8 mouse cellular contexts compared by ENCODE assay signal in genomic region chr1:51747494-51747893, GRCm38 (mm10).
DNase-seq lines count a peak whose midpoint lies in the region; ATAC-seq lines count a peak whose summit lies in the region.

No protein-coding gene starts in this region.

- intact Hi-C loops in heart, postnatal 14 days (cut with DNase I): no loop called here

- no peaks in the 10 kb centered on the region for H3K9me3 ChIP-seq in hindbrain, embryonic 11.5 days (ENCODE audit: control insufficient read depth, low read length)
- no peaks in the 10 kb centered on the region for H3K9me3 ChIP-seq in hindbrain, embryonic 14.5 days (ENCODE audit: control insufficient read depth, low read length)
- H3K9me3 ChIP-seq in embryonic facial prominence, embryonic 13.5 days: no peaks in the 10 kb centered on the region

- 0 out of 2 replicates have a peak, but pooled peaks cover 5% of the 10 kb centered on the region for H3K36me3 ChIP-seq in hindbrain, embryonic 11.5 days (ENCODE audit: control insufficient read depth, insufficient read depth, low read length)
- H3K36me3 ChIP-seq in hindbrain, embryonic 14.5 days (replicated peaks; ENCODE audit: control insufficient read depth, insufficient read depth): peaks cover 6% of the 10 kb centered on the region; the same call in 1 of the 2 replicates
- H3K36me3 ChIP-seq in embryonic facial prominence, embryonic 13.5 days: peaks cover 41% of the 10 kb centered on the region

- no peak for ATAC-seq in hindbrain, embryonic 11.5 days (ENCODE audit: low FRiP score)
- no peak for ATAC-seq in hindbrain, embryonic 14.5 days (ENCODE audit: low FRiP score)
- no peak for ATAC-seq in embryonic facial prominence, embryonic 13.5 days (ENCODE audit: insufficient number of reproducible peaks, insufficient read depth, low FRiP score, low TSS enrichment, low read depth)
- peak; percentile 47 for ATAC-seq in megakaryocyte, adult 5-6 weeks (ENCODE audit: poor library complexity, severe bottlenecking)
- ATAC-seq in inflammation-experienced regulatory T-cells, adult 6 months: no peak

- H3K4me2 ChIP-seq in hindbrain, embryonic 11.5 days (replicated peaks; ENCODE audit: low read depth, low read length): no peak overlapping the region
- H3K4me2 ChIP-seq in hindbrain, embryonic 14.5 days (replicated peaks): no peak overlapping the region
- peak overlapping the region; percentile 14 for H3K4me2 ChIP-seq in embryonic facial prominence, embryonic 13.5 days

- no peak overlapping the region for H3K4me3 ChIP-seq in hindbrain, embryonic 11.5 days (ENCODE audit: low read depth, low read length)
- no peak overlapping the region for H3K4me3 ChIP-seq in hindbrain, embryonic 14.5 days (replicated peaks; ENCODE audit: low read length)
- H3K4me3 ChIP-seq in embryonic facial prominence, embryonic 13.5 days: no peak overlapping the region

- no peak overlapping the region for H3K27ac ChIP-seq in hindbrain, embryonic 11.5 days (ENCODE audit: low read depth, low read length)
- no peak overlapping the region for H3K27ac ChIP-seq in hindbrain, embryonic 14.5 days
- peak overlapping the region; percentile 48; the same call in 1 of the 2 replicates for H3K27ac ChIP-seq in embryonic facial prominence, embryonic 13.5 days

- no peak overlapping the region for H3K9ac ChIP-seq in hindbrain, embryonic 11.5 days (ENCODE audit: low read depth, low read length)
- no peak overlapping the region for H3K9ac ChIP-seq in hindbrain, embryonic 14.5 days
- no peak overlapping the region for H3K9ac ChIP-seq in embryonic facial prominence, embryonic 13.5 days

- no peaks in the 10 kb centered on the region for H3K4me1 ChIP-seq in hindbrain, embryonic 11.5 days (replicated peaks; ENCODE audit: control insufficient read depth, insufficient read depth, low read length)
- no peaks in the 10 kb centered on the region for H3K4me1 ChIP-seq in hindbrain, embryonic 14.5 days (replicated peaks; ENCODE audit: control insufficient read depth, insufficient read depth, low read length)
- H3K4me1 ChIP-seq in embryonic facial prominence, embryonic 13.5 days: peaks cover 17% of the 10 kb centered on the region

- H3K27me3 ChIP-seq in hindbrain, embryonic 11.5 days (ENCODE audit: control insufficient read depth, insufficient read depth, low read length): no peaks in the 10 kb centered on the region
- H3K27me3 ChIP-seq in hindbrain, embryonic 14.5 days (ENCODE audit: control insufficient read depth, insufficient read depth, low read length): no peaks in the 10 kb centered on the region
- no peaks in the 10 kb centered on the region for H3K27me3 ChIP-seq in embryonic facial prominence, embryonic 13.5 days

- 36% methylated on average over 12 of the region's 12 CpGs for WGBS in hindbrain, embryonic 11.5 days
- 25% methylated on average over 12 of the region's 12 CpGs for WGBS in hindbrain, embryonic 14.5 days
- 15% methylated on average over 12 of the region's 12 CpGs for WGBS in embryonic facial prominence, embryonic 13.5 days

- peak; percentile 30 for DNase-seq in hindbrain, embryonic 11.5 days (ENCODE audit: low spot score)
- no peak for DNase-seq in hindbrain, embryonic 14.5 days (ENCODE audit: low spot score)
- peak; percentile 15 for DNase-seq in MN1 (ENCODE audit: low spot score)
- peak; percentile 26 to 42 for DNase-seq in heart, postnatal 14 days
- no peak for DNase-seq in ovary, adult 18-20 months (ENCODE audit: low spot score)

Comparison
In these comparisons a context has a peak if more than half of its experiments do, and no peak if none do; other contexts are left out.
1. DNase-seq: peak in hindbrain, embryonic 11.5 days (single experiment), MN1 (single experiment) and heart, postnatal 14 days (2 of 2); none in hindbrain, embryonic 14.5 days (single experiment) and ovary, adult 18-20 months (single experiment).